Mouse (Mus musculus) stomach, postnatal 0 days (tissue): ENCODE results near the gene Tmem248.

ENCODE experiments used
- CTCF ChIP-seq: IDR thresholded peaks from 2 replicates; pipeline ENCODE4 v1.5.1; 2016; ENCODE audit warnings: antibody characterized with exemption, low read depth, mild to moderate bottlenecking, moderate library complexity
- EP300 ChIP-seq: optimal IDR thresholded peaks from 2 replicates; pipeline ENCODE3; 2016; ENCODE audit warnings: antibody characterized with exemption

DNA sequence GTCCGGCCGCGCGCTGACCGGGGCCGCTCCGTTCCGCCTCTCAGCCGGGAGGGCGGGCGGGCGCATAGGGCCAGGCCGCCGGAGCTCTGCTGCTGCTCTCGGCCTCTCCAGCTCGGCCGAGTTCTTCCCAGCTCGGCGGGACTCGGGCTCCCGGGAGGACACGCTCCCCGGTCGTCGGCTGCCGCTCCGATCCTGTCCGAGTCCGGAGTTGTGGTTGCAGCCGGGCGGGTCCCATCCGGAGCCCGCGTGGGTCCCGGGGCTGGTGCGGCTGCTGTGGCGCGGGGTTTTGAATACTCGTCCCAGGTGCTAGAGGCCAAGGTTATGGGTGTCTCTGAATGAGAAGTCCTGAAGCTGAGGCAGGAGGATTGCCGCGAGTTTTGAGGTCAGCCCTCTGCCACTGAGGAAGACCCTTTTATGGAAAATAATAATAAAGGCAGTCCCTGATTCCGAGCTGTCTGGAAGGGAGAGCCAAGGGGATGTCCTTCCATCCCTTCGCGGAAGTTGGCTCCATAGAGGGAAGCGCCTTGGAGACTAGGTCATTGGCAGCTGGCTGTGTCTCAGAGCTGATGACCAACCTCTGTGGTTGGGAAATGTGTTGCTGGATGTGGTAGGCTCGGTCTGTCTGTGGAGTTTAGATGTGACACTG lies 44.8 kb upstream of the Tmem248 start:
- TF ChIP-seq CTCF: no peak
- TF ChIP-seq EP300: no peak
